Mouse (Mus musculus): ENCODE results near the gene Zfp319.

GRCm38 (mm10) chr8:95320224-95321139, 11.3 kb downstream of the Zfp319 start:
- no peak for TF ChIP-seq CTCF (IDR thresholded peaks at IDR 0.05; ENCODE audit: control insufficient read depth, insufficient read depth, insufficient replicate concordance, low read depth, low read length)
- TF ChIP-seq POLR2A (IDR thresholded peaks at IDR 0.05; ENCODE audit: control insufficient read depth, low read depth, low read length): no peak
